Mouse (Mus musculus) left cerebral cortex, adult 2 months (tissue): ENCODE measurements around the gene Enah. TPM values are rescaled to one million over a fixed set of nuclear protein-coding genes. Genes with fewer than 3 reads are reported as not detected.

Experiments
- DNase-seq, 2 experiments: peaks; one replicate each; pipeline ENCODE4 v3.0.0; 2021 to 2022; ENCODE audit warnings: low spot score in 2 of 2, mixed read lengths in 1 of 2; ENCODE audit errors: extremely low spot score in 1 of 2
- H3K27ac ChIP-seq: fragments of 200-600 bp; 2 replicates; pipeline ENCODE4 v1.8.1; 2022
- H3K4me3 ChIP-seq: fragments of 200-600 bp; 2 replicates; pipeline ENCODE4 v1.8.1; 2022
- CTCF ChIP-seq: fragments of 200-600 bp; IDR thresholded peaks from 2 replicates; pipeline ENCODE4 v1.8.1; 2022; ENCODE audit warnings: antibody characterized with exemption, mild to moderate bottlenecking, moderate library complexity
- intact Hi-C: fragments of 180-260 bp; cut with DNase I; formaldehyde crosslinking; loops from one replicate; pipeline ENCODE4 v1.15.1; 2025
- total RNA-seq, 2 experiments: library from RNA; stranded (reverse); gene quantifications; 2 replicates each; pipeline ENCODE4 v1.2.3; 2021

Enah gene
- total RNA-seq, 2 experiments from 2014 or later, result 161 to 168 TPM

- TF ChIP-seq CTCF, result no peak
- no peak for DNase-seq
- intact Hi-C loops, result no loop called here
- Histone ChIP-seq H3K4me3 (no peak overlapping the region), H3K27ac (no peak overlapping the region)
Measured at GRCm38 (mm10) chr1:181865863-181866216, 153.9 kb downstream of the Enah start.

- no peak overlapping the region for H3K27ac ChIP-seq
- no peak overlapping the region for H3K4me3 ChIP-seq
- TF ChIP-seq CTCF, result no peak
- DNase-seq, result no peak
- intact Hi-C loops, result no loop called here
Measured at GRCm38 (mm10) chr1:181864971-181865862, 154.6 kb downstream of the Enah start.

- no peak for TF ChIP-seq CTCF
Measured at GRCm38 (mm10) chr1:181863431-181863830, 156.4 kb downstream of the Enah start.

GRCm38 (mm10) chr1:181862676-181863374 lies 157.0 kb downstream of the Enah start:
- H3K4me3 ChIP-seq, result no peak overlapping the region
- TF ChIP-seq CTCF, result no peak
- no peak overlapping the region for H3K27ac ChIP-seq
- intact Hi-C loops, result no loop called here
- DNase-seq, result no peak

More at GRCm38 (mm10) chr1:181863431-181863830, 156.4 kb downstream of the Enah start:
- DNase-seq, result no peak
- no peak overlapping the region for H3K4me3 ChIP-seq
- intact Hi-C loops, result no loop called here
- no peak overlapping the region for H3K27ac ChIP-seq

- no peak overlapping the region for H3K27ac ChIP-seq
- DNase-seq, result no peak
- intact Hi-C loops, result no loop called here
- no peak for TF ChIP-seq CTCF
- H3K4me3 ChIP-seq, result no peak overlapping the region
Measured at GRCm38 (mm10) chr1:181861181-181861902, 158.4 kb downstream of the Enah start.

- Histone ChIP-seq H3K4me3 (no peak overlapping the region), H3K27ac (no peak overlapping the region)
- DNase-seq, result no peak
- no peak for TF ChIP-seq CTCF
- intact Hi-C loops, result no loop called here
Measured at GRCm38 (mm10) chr1:181860659-181861058, 159.1 kb downstream of the Enah start.

- no peak overlapping the region for H3K4me3 ChIP-seq
- intact Hi-C loops, result no loop called here
Measured at GRCm38 (mm10) chr1:181856329-181856728, 163.5 kb downstream of the Enah start.

GRCm38 (mm10) chr1:181854829-181855228 lies 165.0 kb downstream of the Enah start:
- no peak for TF ChIP-seq CTCF
- no peak for DNase-seq
- no peak overlapping the region for H3K27ac ChIP-seq
- intact Hi-C loops, result no loop called here
- no peak overlapping the region for H3K4me3 ChIP-seq

More at GRCm38 (mm10) chr1:181856329-181856728, 163.5 kb downstream of the Enah start:
- no peak for DNase-seq
- no peak overlapping the region for H3K27ac ChIP-seq
- no peak for TF ChIP-seq CTCF

GRCm38 (mm10) chr1:181853081-181853736 lies 166.6 kb downstream of the Enah start:
- DNase-seq, result no peak
- Histone ChIP-seq H3K4me3 (no peak overlapping the region), H3K27ac (no peak overlapping the region)
- TF ChIP-seq CTCF, result no peak
- intact Hi-C loops, result no loop called here

- DNase-seq, result no peak
- Histone ChIP-seq H3K27ac (no peak overlapping the region), H3K4me3 (no peak overlapping the region)
- intact Hi-C loops, result no loop called here
- TF ChIP-seq CTCF, result no peak
Measured at GRCm38 (mm10) chr1:181852466-181852865, 167.3 kb downstream of the Enah start.

GRCm38 (mm10) chr1:181851521-181852310 lies 168.1 kb downstream of the Enah start:
- TF ChIP-seq CTCF, result no peak
- Histone ChIP-seq H3K4me3 (no peak overlapping the region), H3K27ac (no peak overlapping the region)
- intact Hi-C loops, result no loop called here
- DNase-seq, result peak; percentile 26 to 36
